Mouse (Mus musculus) forebrain, embryonic 13.5 days (tissue): Measurements from ENCODE around the gene Coq2. TPM values are rescaled to one million over a fixed set of nuclear protein-coding genes. Genes with fewer than 3 reads are reported as not detected.

Experiments
- ATAC-seq: fragments of 200-750 bp; cut with Nextera tagmentation; 2 replicates; pipeline ENCODE4 v1.8.0; 2017
- H3K27ac ChIP-seq: fragments of 300-500 bp; sonication (generic); 2 replicates; pipeline ENCODE4 v1.5.1; 2015; ENCODE audit warnings: inconsistent platforms, mild to moderate bottlenecking, moderate library complexity
- H3K27me3 ChIP-seq: fragments of 300-500 bp; sonication (generic); 2 replicates; pipeline ENCODE4 v1.6.1; 2015; ENCODE audit warnings: mild to moderate bottlenecking, inconsistent platforms
- H3K36me3 ChIP-seq: fragments of 300-500 bp; sonication (generic); 2 replicates; pipeline ENCODE4 v1.6.1; 2015; ENCODE audit warnings: mild to moderate bottlenecking, inconsistent platforms; ENCODE audit not compliant: poor library complexity, severe bottlenecking
- H3K4me1 ChIP-seq: fragments of 300-500 bp; sonication (generic); 2 replicates; pipeline ENCODE4 v1.6.1; 2015; ENCODE audit warnings: inconsistent platforms
- H3K4me2 ChIP-seq: fragments of 300-500 bp; sonication (generic); 2 replicates; pipeline ENCODE4 v1.6.1; 2015; ENCODE audit warnings: inconsistent platforms, mild to moderate bottlenecking, moderate library complexity
- H3K4me3 ChIP-seq: fragments of 300-500 bp; sonication (generic); 2 replicates; pipeline ENCODE4 v1.5.1; 2015; ENCODE audit warnings: mild to moderate bottlenecking, inconsistent platforms
- H3K9ac ChIP-seq: fragments of 300-500 bp; sonication (generic); 2 replicates; pipeline ENCODE4 v1.6.1; 2015; ENCODE audit warnings: mild to moderate bottlenecking, inconsistent platforms
- H3K9me3 ChIP-seq: fragments of 300-500 bp; sonication (generic); replicated peaks from 2 replicates; pipeline ENCODE4 v1.6.1; 2016; ENCODE audit warnings: inconsistent platforms
- WGBS: fragments of 180-500 bp; shearing (Covaris S2); methylation state at CpG from one replicate; pipeline ENCODE4 v1.1.7; 2015; 5-methylcytosine and 5-hydroxymethylcytosine counted together
- polyA plus RNA-seq: library from polyadenylated mRNA; unstranded; fragments of >200 nt; fragmentation: Nextera tagmentation; extraction: Ambion mirVana; gene quantifications from 2 replicates; pipeline ENCODE4 v1.2.1, GENCODE M21; 2015

Coq2 gene
- polyA plus RNA-seq, 1 experiment from 2014 or later: 42.7 TPM

DNA sequence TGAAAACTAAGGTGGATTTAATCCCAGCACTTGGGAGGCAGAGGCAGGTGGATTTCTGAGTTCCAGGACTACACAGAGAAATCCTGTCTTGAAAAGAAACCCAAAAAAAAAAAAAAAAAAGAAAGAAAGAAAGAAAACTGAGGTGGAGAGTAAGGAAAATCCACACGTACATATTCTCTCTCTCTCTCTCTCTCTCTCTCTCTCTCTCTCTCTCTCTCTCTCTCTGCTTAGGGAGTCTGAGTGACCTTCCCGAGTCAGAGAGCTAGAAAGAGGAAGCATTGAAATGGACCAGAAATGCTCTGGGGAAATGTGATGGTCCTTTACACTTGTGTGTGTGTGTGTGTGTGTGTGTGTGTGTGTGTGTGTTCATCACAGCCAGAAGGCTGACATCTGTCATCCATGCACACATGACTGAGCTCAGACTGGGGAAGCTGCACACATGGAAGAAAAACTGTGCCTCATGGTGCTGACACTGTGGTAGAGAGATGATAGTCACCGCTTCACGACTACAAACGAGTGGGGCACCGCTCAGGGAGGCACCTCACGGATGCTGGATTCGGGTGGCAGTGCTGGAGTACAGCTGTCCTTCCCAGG, 40.0 kb downstream of the Coq2 start:
- no peak overlapping the region for H3K4me3 ChIP-seq
- H3K27me3 ChIP-seq: no peaks in the 10 kb centered on the region
- WGBS: 84% methylated on average over 8 of the region's 8 CpGs
- no peaks in the 10 kb centered on the region for H3K36me3 ChIP-seq
- no peak overlapping the region for H3K4me2 ChIP-seq
- H3K9me3 ChIP-seq: no peaks in the 10 kb centered on the region
- no peak overlapping the region for H3K9ac ChIP-seq
- H3K4me1 ChIP-seq: no peaks in the 10 kb centered on the region
- no peak overlapping the region for H3K27ac ChIP-seq
- no peak for ATAC-seq

GRCm38 (mm10) chr5:100632540-100633129, 42.3 kb downstream of the Coq2 start:
- no peak overlapping the region for H3K27ac ChIP-seq
- no peaks in the 10 kb centered on the region for H3K27me3 ChIP-seq
- H3K4me2 ChIP-seq: no peak overlapping the region
- H3K36me3 ChIP-seq: no peaks in the 10 kb centered on the region
- no peak overlapping the region for H3K9ac ChIP-seq
- no peak overlapping the region for H3K4me3 ChIP-seq
- no peaks in the 10 kb centered on the region for H3K9me3 ChIP-seq
- no peak for ATAC-seq
- WGBS: 89% methylated on average over 8 of the region's 8 CpGs
- no peaks in the 10 kb centered on the region for H3K4me1 ChIP-seq

GRCm38 (mm10) chr5:100628807-100629206, 46.1 kb downstream of the Coq2 start:
- H3K27me3 ChIP-seq: no peaks in the 10 kb centered on the region
- no peaks in the 10 kb centered on the region for H3K4me1 ChIP-seq
- H3K36me3 ChIP-seq: no peaks in the 10 kb centered on the region
- no peaks in the 10 kb centered on the region for H3K9me3 ChIP-seq
- H3K27ac ChIP-seq: no peak overlapping the region
- ATAC-seq: no peak
- no peak overlapping the region for H3K4me2 ChIP-seq
- H3K4me3 ChIP-seq: no peak overlapping the region
- H3K9ac ChIP-seq: no peak overlapping the region
- WGBS: 92% methylated on average over 4 of the region's 4 CpGs

DNA sequence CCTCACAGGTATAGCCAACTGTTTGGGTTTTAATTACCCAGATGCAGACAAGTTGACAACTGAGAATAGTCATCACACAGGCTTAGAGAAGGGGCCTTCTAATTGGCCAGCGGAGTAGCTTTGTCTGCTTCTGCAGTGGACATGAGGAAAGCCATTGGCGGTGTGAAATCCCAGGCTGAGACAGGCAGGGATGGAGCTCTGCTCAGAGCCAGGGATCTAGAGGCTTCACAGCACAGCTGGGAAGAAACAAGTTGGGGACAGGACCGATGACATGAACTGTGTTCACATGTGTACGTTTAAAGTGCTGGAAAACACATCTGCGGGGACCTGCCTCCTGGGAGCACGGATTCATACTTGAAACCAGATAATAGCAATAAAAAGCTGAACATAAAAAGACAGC, 48.4 kb downstream of the Coq2 start:
- Histone ChIP-seq H3K4me3 (no peak overlapping the region), H3K4me2 (no peak overlapping the region), H3K9me3 (no peaks in the 10 kb centered on the region), H3K4me1 (no peaks in the 10 kb centered on the region), H3K27me3 (no peaks in the 10 kb centered on the region), H3K9ac (no peak overlapping the region), H3K36me3 (no peaks in the 10 kb centered on the region), H3K27ac (no peak overlapping the region)
- 64% methylated on average over 6 of the region's 6 CpGs for WGBS
- ATAC-seq: no peak

GRCm38 (mm10) chr5:100624743-100625360, 50.1 kb downstream of the Coq2 start:
- H3K4me1 ChIP-seq: no peaks in the 10 kb centered on the region
- no peak overlapping the region for H3K4me3 ChIP-seq
- no peak overlapping the region for H3K27ac ChIP-seq
- 84% methylated on average over 9 of the region's 9 CpGs for WGBS
- H3K9me3 ChIP-seq: no peaks in the 10 kb centered on the region
- H3K4me2 ChIP-seq: no peak overlapping the region
- no peak overlapping the region for H3K9ac ChIP-seq
- H3K27me3 ChIP-seq: no peaks in the 10 kb centered on the region
- no peak for ATAC-seq
- no peaks in the 10 kb centered on the region for H3K36me3 ChIP-seq

DNA sequence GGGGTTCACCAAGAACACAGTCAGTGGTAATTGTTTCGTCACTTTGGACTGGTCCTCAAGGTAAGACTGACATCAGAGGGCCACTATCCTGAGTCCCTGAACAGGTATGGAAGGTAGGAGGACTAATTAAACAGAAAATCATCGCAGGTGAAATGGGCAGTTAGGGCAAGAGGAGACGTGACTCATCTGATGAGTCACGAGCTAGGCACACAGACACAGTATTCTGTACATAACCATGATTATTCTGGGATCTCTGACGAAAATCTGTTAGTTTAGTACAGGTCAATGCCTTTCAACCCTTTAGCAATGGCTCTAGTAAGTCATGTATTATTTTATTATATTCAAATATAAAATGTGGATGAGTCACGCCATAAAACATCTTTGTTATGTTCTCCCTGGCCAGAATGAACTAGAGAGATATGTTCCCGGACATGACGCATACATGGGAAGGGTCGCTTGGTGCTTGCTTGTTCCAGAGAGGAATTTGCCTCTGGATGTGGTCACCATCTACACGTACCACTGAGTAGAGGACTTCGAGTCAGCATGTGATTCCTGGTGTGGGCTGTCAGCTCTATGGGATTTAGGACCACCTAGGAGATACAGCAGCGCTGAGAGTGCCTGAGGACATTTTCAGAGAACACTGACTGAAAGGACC, 52.3 kb downstream of the Coq2 start:
- H3K9me3 ChIP-seq: no peaks in the 10 kb centered on the region
- no peak for ATAC-seq
- no peaks in the 10 kb centered on the region for H3K36me3 ChIP-seq
- H3K27ac ChIP-seq: no peak overlapping the region
- WGBS: 89% methylated on average over 12 of the region's 12 CpGs
- H3K4me3 ChIP-seq: no peak overlapping the region
- H3K27me3 ChIP-seq: no peaks in the 10 kb centered on the region
- H3K9ac ChIP-seq: no peak overlapping the region
- no peak overlapping the region for H3K4me2 ChIP-seq
- no peaks in the 10 kb centered on the region for H3K4me1 ChIP-seq

- Histone ChIP-seq H3K27ac (no peak overlapping the region), H3K9ac (no peak overlapping the region), H3K4me1 (no peaks in the 10 kb centered on the region), H3K9me3 (no peaks in the 10 kb centered on the region), H3K27me3 (no peaks in the 10 kb centered on the region), H3K36me3 (no peaks in the 10 kb centered on the region), H3K4me3 (no peak overlapping the region), H3K4me2 (no peak overlapping the region)
- no peak for ATAC-seq
- WGBS: 79% methylated on average over 8 of the region's 8 CpGs
Measured at GRCm38 (mm10) chr5:100621876-100622508, 52.9 kb downstream of the Coq2 start.

GRCm38 (mm10) chr5:100620952-100621351, 54.0 kb downstream of the Coq2 start:
- H3K27ac ChIP-seq: no peak overlapping the region
- H3K9ac ChIP-seq: no peak overlapping the region
- 66% methylated on average over 9 of the region's 9 CpGs for WGBS
- ATAC-seq: no peak
- H3K4me3 ChIP-seq: no peak overlapping the region
- no peaks in the 10 kb centered on the region for H3K36me3 ChIP-seq
- no peaks in the 10 kb centered on the region for H3K27me3 ChIP-seq
- no peaks in the 10 kb centered on the region for H3K4me1 ChIP-seq
- H3K4me2 ChIP-seq: no peak overlapping the region
- H3K9me3 ChIP-seq: no peaks in the 10 kb centered on the region

GRCm38 (mm10) chr5:100619586-100620275, 55.2 kb downstream of the Coq2 start:
- H3K4me3 ChIP-seq: no peak overlapping the region
- no peak overlapping the region for H3K4me2 ChIP-seq
- no peaks in the 10 kb centered on the region for H3K4me1 ChIP-seq
- no peak overlapping the region for H3K27ac ChIP-seq
- ATAC-seq: no peak
- H3K9me3 ChIP-seq: no peaks in the 10 kb centered on the region
- no peak overlapping the region for H3K9ac ChIP-seq
- no peaks in the 10 kb centered on the region for H3K36me3 ChIP-seq
- no peaks in the 10 kb centered on the region for H3K27me3 ChIP-seq
- WGBS: 91% methylated on average over 15 of the region's 15 CpGs

DNA sequence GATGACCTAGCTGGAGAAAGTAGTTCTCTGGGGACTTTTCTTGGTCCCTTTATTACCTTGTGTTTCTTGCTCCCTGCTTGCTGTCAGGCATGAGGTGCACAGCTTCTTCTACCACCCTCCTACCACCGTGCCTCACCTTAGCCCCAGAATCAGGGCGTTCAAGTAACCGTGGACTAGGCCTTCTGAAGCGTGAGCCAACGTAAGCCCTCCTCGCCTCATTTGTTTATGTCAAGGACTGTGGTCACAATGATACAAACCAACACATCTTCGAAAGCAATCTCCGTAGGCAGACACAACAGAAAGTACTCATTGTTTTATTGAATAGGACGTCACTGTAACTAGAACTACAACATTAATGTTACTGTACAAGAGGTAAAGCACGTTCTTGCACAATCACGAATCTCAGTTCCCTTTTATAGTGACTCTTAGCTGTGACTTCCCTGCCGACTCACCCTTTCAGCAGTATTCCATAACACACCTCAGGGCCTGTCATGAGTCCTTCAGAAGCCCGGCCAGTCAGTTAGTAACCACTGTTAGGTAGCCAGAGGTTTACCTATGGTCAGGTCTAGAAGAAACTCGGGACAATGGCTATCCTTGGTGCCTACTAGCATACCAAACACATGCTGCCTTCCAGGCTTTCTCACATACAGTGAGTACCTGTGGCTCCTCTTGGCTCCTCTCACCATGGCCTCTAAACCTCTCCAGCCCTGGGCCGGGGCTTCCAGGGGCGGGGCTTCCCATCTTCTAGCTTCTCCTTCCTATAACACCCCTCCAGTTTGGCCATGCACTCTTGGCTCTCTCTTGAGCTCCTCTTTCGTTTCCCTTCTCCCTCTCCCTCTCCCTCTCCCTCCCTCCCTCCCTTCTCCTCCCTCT, 60.8 kb downstream of the Coq2 start:
- H3K27me3 ChIP-seq: no peaks in the 10 kb centered on the region
- no peak overlapping the region for H3K27ac ChIP-seq
- WGBS: 88% methylated on average over 17 of the region's 17 CpGs
- no peak for ATAC-seq
- H3K4me3 ChIP-seq: no peak overlapping the region
- no peak overlapping the region for H3K9ac ChIP-seq
- H3K4me1 ChIP-seq: no peaks in the 10 kb centered on the region
- no peaks in the 10 kb centered on the region for H3K36me3 ChIP-seq
- H3K9me3 ChIP-seq: no peaks in the 10 kb centered on the region
- no peak overlapping the region for H3K4me2 ChIP-seq

DNA sequence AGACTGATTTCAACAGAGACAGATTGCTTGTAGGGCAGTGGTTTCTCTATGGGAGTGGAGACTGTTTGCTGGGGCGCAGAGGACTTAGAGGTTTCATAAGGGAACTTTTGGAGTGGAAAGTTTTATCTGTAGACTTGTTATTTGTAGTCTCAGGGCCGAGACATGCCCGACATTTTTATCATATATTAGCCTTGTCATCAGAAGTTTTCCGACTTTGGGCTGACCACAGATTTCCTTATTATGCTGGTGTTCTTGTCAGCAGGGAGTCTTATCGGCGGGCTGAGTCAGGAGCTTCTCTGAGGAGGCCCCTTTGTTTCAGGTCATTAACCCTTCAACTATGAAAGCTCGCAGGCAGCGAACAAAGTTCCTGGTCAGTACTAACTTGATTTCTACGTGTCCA, 67.1 kb downstream of the Coq2 start:
- no peaks in the 10 kb centered on the region for H3K36me3 ChIP-seq
- no peak overlapping the region for H3K4me3 ChIP-seq
- no peak overlapping the region for H3K9ac ChIP-seq
- no peak overlapping the region for H3K27ac ChIP-seq
- H3K9me3 ChIP-seq: no peaks in the 10 kb centered on the region
- no peaks in the 10 kb centered on the region for H3K4me1 ChIP-seq
- WGBS: 86% methylated on average over 9 of the region's 9 CpGs
- no peaks in the 10 kb centered on the region for H3K27me3 ChIP-seq
- no peak for ATAC-seq
- H3K4me2 ChIP-seq: no peak overlapping the region
